Comparison of ENCODE assay signal across 12 mouse cellular contexts in the genomic region with DNA sequence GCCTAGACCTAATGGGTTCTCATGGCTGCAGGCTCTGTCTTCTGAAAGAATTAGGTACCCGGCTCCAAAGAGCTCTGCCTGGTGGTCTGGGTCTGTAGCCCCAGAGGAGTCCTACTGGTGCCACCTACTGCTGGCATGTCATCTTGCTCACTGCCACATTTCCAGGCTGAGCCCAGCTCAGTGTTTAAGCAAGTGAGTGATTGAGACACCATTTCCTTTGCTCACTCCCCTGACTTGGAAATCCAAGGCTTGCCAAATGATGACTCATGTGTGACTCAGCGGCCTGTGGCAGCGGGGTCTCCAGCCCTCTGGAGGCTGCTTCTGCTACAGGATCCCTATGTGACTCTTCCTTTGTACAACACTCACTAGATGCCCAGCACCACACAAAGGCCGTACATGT.
DNase-seq lines count a peak whose midpoint lies in the region; ATAC-seq and TF ChIP-seq lines count a peak whose summit lies in the region.
"Had no signal": no experiment of that assay in that cellular context is flagged by ENCODE, and none has a peak within 500 bp of the region (broad histone marks: within the 10 kb centered on the region; RNA-seq: fewer than 3 reads in every experiment).

No protein-coding gene starts in this region.

- no peak overlapping the region for H3K4me2 ChIP-seq in lung, postnatal 0 days (replicated peaks; ENCODE audit: low read depth, low read length)
- H3K4me2 ChIP-seq in hindbrain, embryonic 14.5 days (replicated peaks) = no peak overlapping the region
- H3K4me2 ChIP-seq: neural tube, embryonic 12.5 days had no signal

- H3K27me3 ChIP-seq in Patski = peaks cover 6% of the 10 kb centered on the region
- no peaks in the 10 kb centered on the region for H3K27me3 ChIP-seq in lung, postnatal 0 days (replicated peaks; ENCODE audit: insufficient read depth, low read length)
- H3K27me3 ChIP-seq in hindbrain, embryonic 14.5 days (ENCODE audit: control insufficient read depth, insufficient read depth, low read length) = no peaks in the 10 kb centered on the region
- H3K27me3 ChIP-seq in forebrain, embryonic 10.5 days (ENCODE audit: poor library complexity, severe bottlenecking) = peaks cover 15% of the 10 kb centered on the region

- WGBS in lung, postnatal 0 days = 47% methylated on average over 4 of the region's 4 CpGs
- WGBS in hindbrain, embryonic 14.5 days = 89% methylated on average over 4 of the region's 4 CpGs
- WGBS in forebrain, embryonic 10.5 days = 92% methylated on average over 4 of the region's 4 CpGs

- POLR2A ChIA-PET in Patski (lab: Charles Lee) = no interaction called here

- peak; percentile 59 for TF ChIP-seq CTCF in layer of hippocampus, adult 2 months (conservative IDR thresholded peaks at IDR 0.05)
- no peak for TF ChIP-seq CTCF in Patski (IDR thresholded peaks at IDR 0.05)
- TF ChIP-seq CTCF in lung, postnatal 0 days (IDR thresholded peaks at IDR 0.05) = peak; percentile 38

- CTCF ChIA-PET in Patski (lab: Charles Lee) = no interaction called here

- DNase-seq in layer of hippocampus, adult 2 months (ENCODE audit: low spot score in 2 of 2) = no peak
- DNase-seq in layer of hippocampus, adult 8-10 months (ENCODE audit: low spot score in 2 of 2) = no peak
- DNase-seq in Patski (ENCODE audit: low read depth, low spot score) = peak; percentile 13
- peak; percentile 74 for DNase-seq in brain, adult 2 months (ENCODE audit: low read depth, low spot score)
- peak; percentile 51 for DNase-seq in lung, postnatal 0 days (ENCODE audit: low spot score)
- no peak for DNase-seq in right cerebral cortex, postnatal 14 days
- no peak for DNase-seq in hindbrain, embryonic 14.5 days (ENCODE audit: low spot score)
- DNase-seq in forebrain, embryonic 10.5 days (ENCODE audit: extremely low spot score, low spot score) = no peak
- DNase-seq: gastrocnemius, postnatal 10 days; spleen, adult 18-20 months had no signal

- no peak for TF ChIP-seq EP300 in lung, postnatal 0 days (IDR thresholded peaks at IDR 0.05)

- no peak overlapping the region for H3K4me3 ChIP-seq in layer of hippocampus, adult 2 months
- H3K4me3 ChIP-seq in lung, postnatal 0 days (ENCODE audit: low read depth, low read length) = no peak overlapping the region
- no peak overlapping the region for H3K4me3 ChIP-seq in hindbrain, embryonic 14.5 days (replicated peaks; ENCODE audit: low read length)
- no peak overlapping the region for H3K4me3 ChIP-seq in forebrain, embryonic 10.5 days
- H3K4me3 ChIP-seq: neural tube, embryonic 12.5 days had no signal

- in situ Hi-C loops in Patski (cut with MboI; ENCODE audit: low pct_unique_long_range_greater_than_20kb) = no loop called here

- no peaks in the 10 kb centered on the region for H3K36me3 ChIP-seq in lung, postnatal 0 days (ENCODE audit: insufficient read depth, low read length)
- no peaks in the 10 kb centered on the region for H3K36me3 ChIP-seq in hindbrain, embryonic 14.5 days (replicated peaks; ENCODE audit: control insufficient read depth, insufficient read depth)
- no peaks in the 10 kb centered on the region for H3K36me3 ChIP-seq in forebrain, embryonic 10.5 days (replicated peaks)
- H3K36me3 ChIP-seq: neural tube, embryonic 12.5 days had no signal

- no peaks in the 10 kb centered on the region for H3K9me3 ChIP-seq in lung, postnatal 0 days (ENCODE audit: low read length)
- no peaks in the 10 kb centered on the region for H3K9me3 ChIP-seq in hindbrain, embryonic 14.5 days (ENCODE audit: control insufficient read depth, low read length)
- no peaks in the 10 kb centered on the region for H3K9me3 ChIP-seq in forebrain, embryonic 10.5 days
- H3K9me3 ChIP-seq: neural tube, embryonic 12.5 days had no signal

- no peaks in the 10 kb centered on the region for H3K4me1 ChIP-seq in lung, postnatal 0 days (ENCODE audit: insufficient read depth, low read depth, low read length)
- 0 out of 2 replicates have a peak, but pooled peaks cover 7% of the 10 kb centered on the region for H3K4me1 ChIP-seq in hindbrain, embryonic 14.5 days (replicated peaks; ENCODE audit: control insufficient read depth, insufficient read depth, low read length)
- H3K4me1 ChIP-seq in forebrain, embryonic 10.5 days = peaks cover 21% of the 10 kb centered on the region
- H3K4me1 ChIP-seq: neural tube, embryonic 12.5 days had no signal

- H3K27ac ChIP-seq in layer of hippocampus, adult 2 months = no peak overlapping the region
- H3K27ac ChIP-seq in lung, postnatal 0 days (ENCODE audit: low read length) = no peak overlapping the region
- no peak overlapping the region for H3K27ac ChIP-seq in hindbrain, embryonic 14.5 days
- no peak overlapping the region for H3K27ac ChIP-seq in forebrain, embryonic 10.5 days
- H3K27ac ChIP-seq: macrophage; neural tube, embryonic 12.5 days had no signal

- ATAC-seq in Patski = peak; percentile 64
- peak; percentile 55 for ATAC-seq in lung, postnatal 0 days
- no peak for ATAC-seq in hindbrain, embryonic 14.5 days (ENCODE audit: low FRiP score)

- H3K9ac ChIP-seq in lung, postnatal 0 days (replicated peaks; ENCODE audit: low read depth) = no peak overlapping the region
- no peak overlapping the region for H3K9ac ChIP-seq in hindbrain, embryonic 14.5 days
- H3K9ac ChIP-seq: neural tube, embryonic 12.5 days had no signal

Comparison
In these comparisons a context has a peak if more than half of its experiments do, and no peak if none do; other contexts are left out.
1. DNase-seq: peak in Patski (single experiment), brain, adult 2 months (single experiment) and lung, postnatal 0 days (single experiment); none in layer of hippocampus, adult 2 months (0 of 2), layer of hippocampus, adult 8-10 months (0 of 2), right cerebral cortex, postnatal 14 days (single experiment), hindbrain, embryonic 14.5 days (single experiment) and forebrain, embryonic 10.5 days (single experiment).